Mouse (Mus musculus) kidney, postnatal 0 days (tissue): ENCODE data around the gene Prm1. TPM values are rescaled to one million over a fixed set of nuclear protein-coding genes. Genes with fewer than 3 reads are reported as not detected.
"Not testable (repeated sequence)": the region's sequence is repeated elsewhere in the genome, so short reads cannot be mapped to it uniquely, and the experiment has no call there.

Experiments
- ATAC-seq: fragments of 200-750 bp; cut with Nextera tagmentation; replicated peaks from 2 replicates; pipeline ENCODE4 v1.8.0; 2017; ENCODE audit warnings: low read depth, moderate number of reproducible peaks, moderate TSS enrichment, moderate library complexity; ENCODE audit not compliant: low FRiP score
- DNase-seq: peaks from one replicate; pipeline ENCODE4 v3.0.0-alpha.2; 2016; ENCODE audit warnings: low spot score
- H3K27ac ChIP-seq: fragments of 300-500 bp; sonication (generic); 2 replicates; pipeline ENCODE4 v1.5.1; 2014; ENCODE audit warnings: mild to moderate bottlenecking
- H3K27me3 ChIP-seq: fragments of 300-500 bp; sonication (generic); 2 replicates; pipeline ENCODE4 v1.6.1; 2014; ENCODE audit warnings: low read length, mixed read lengths; ENCODE audit not compliant: insufficient read depth
- H3K36me3 ChIP-seq: fragments of 300-500 bp; sonication (generic); 2 replicates; pipeline ENCODE4 v1.6.1; 2014; ENCODE audit warnings: low read length, mixed read lengths; ENCODE audit not compliant: insufficient read depth
- H3K4me1 ChIP-seq: fragments of 300-500 bp; sonication (generic); replicated peaks from 2 replicates; pipeline ENCODE4 v1.6.1; 2014; ENCODE audit warnings: antibody characterized with exemption, low read length, mixed read lengths; ENCODE audit not compliant: insufficient read depth
- H3K4me2 ChIP-seq: fragments of 300-500 bp; sonication (generic); 2 replicates; pipeline ENCODE4 v1.6.1; 2014; ENCODE audit warnings: mild to moderate bottlenecking, low read length, moderate library complexity, mixed read lengths
- H3K4me3 ChIP-seq: fragments of 300-500 bp; sonication (generic); replicated peaks from 2 replicates; pipeline ENCODE4 v1.5.1; 2014; ENCODE audit warnings: low read depth, low read length
- H3K9ac ChIP-seq: fragments of 300-500 bp; sonication (generic); 2 replicates; pipeline ENCODE4 v1.6.1; 2014; ENCODE audit warnings: low read depth, low read length
- H3K9me3 ChIP-seq: fragments of 300-500 bp; sonication (generic); replicated peaks from 2 replicates; pipeline ENCODE4 v1.6.1; 2016; ENCODE audit warnings: low read length, inconsistent platforms, mixed read lengths
- CTCF ChIP-seq: IDR thresholded peaks from 2 replicates; pipeline ENCODE4 v1.5.1; 2016; ENCODE audit warnings: antibody characterized with exemption, low read depth, mild to moderate bottlenecking, moderate library complexity
- WGBS: fragments of 180-500 bp; shearing (Covaris S2); extraction: QIAGEN DNeasy Blood & Tissue Kit; methylation state at CpG from one replicate; pipeline ENCODE4 v1.1.7; 2014; 5-methylcytosine and 5-hydroxymethylcytosine counted together
- polyA plus RNA-seq: library from polyadenylated mRNA; unstranded; fragments of >200 nt; fragmentation: Nextera tagmentation; extraction: Ambion mirVana; gene quantifications from 2 replicates; pipeline ENCODE4 v1.2.1, GENCODE M21; 2015

Gene Prm1
- polyA plus RNA-seq: not detected in 2 replicates

GRCm38 (mm10) chr16:10805789-10806527, at the start of gene Prm1:
Gene Prm1, minus strand, starts transcription at chr16:10805839.
- Histone ChIP-seq H3K4me3 (no peak within 1 kb of the TSS), H3K27ac (no peak within 1 kb of the TSS), H3K36me3 (no peaks in the 10 kb centered on the region), H3K4me1 (no peaks in the 10 kb centered on the region), H3K9me3 (no peaks in the 10 kb centered on the region), H3K9ac (no peak within 1 kb of the TSS), H3K27me3 (no peaks in the 10 kb centered on the region), H3K4me2 (no peak within 1 kb of the TSS)
- ATAC-seq: no peak
- no peak for TF ChIP-seq CTCF
- 67% methylated on average over 10 of the region's 10 CpGs for WGBS
- DNase-seq: no peak

GRCm38 (mm10) chr16:10852216-10852615, 46.6 kb upstream of the Prm1 start:
- H3K36me3 ChIP-seq, H3K4me1 ChIP-seq, ATAC-seq, H3K4me2 ChIP-seq, DNase-seq, H3K9ac ChIP-seq, H3K27ac ChIP-seq, H3K4me3 ChIP-seq, H3K9me3 ChIP-seq, H3K27me3 ChIP-seq: not testable (repeated sequence)
- WGBS: 86% methylated on average over 10 of the region's 10 CpGs

- Histone ChIP-seq H3K27ac (no peak overlapping the region), H3K4me3 (no peak overlapping the region)
- TF ChIP-seq CTCF: no peak
Measured at GRCm38 (mm10) chr16:10850905-10851304, 45.3 kb upstream of the Prm1 start.

GRCm38 (mm10) chr16:10849965-10850861, 44.6 kb upstream of the Prm1 start:
- no peak for DNase-seq
- no peak for ATAC-seq

More at GRCm38 (mm10) chr16:10850905-10851304, 45.3 kb upstream of the Prm1 start:
- Histone ChIP-seq H3K4me2 (no peak overlapping the region), H3K4me1 (no peaks in the 10 kb centered on the region), H3K9ac (no peak overlapping the region), H3K27me3 (no peaks in the 10 kb centered on the region), H3K36me3 (no peaks in the 10 kb centered on the region), H3K9me3 (no peaks in the 10 kb centered on the region)
- DNase-seq (no peak), ATAC-seq (no peak)
- 73% methylated on average over 4 of the region's 4 CpGs for WGBS

GRCm38 (mm10) chr16:10846503-10846902, 40.9 kb upstream of the Prm1 start:
- Histone ChIP-seq H3K27ac (no peak overlapping the region), H3K4me3 (no peak overlapping the region), H3K36me3 (no peaks in the 10 kb centered on the region), H3K4me2 (no peak overlapping the region), H3K9ac (no peak overlapping the region), H3K9me3 (no peaks in the 10 kb centered on the region), H3K4me1 (0 out of 2 replicates have a peak, but pooled peaks cover 10% of the 10 kb centered on the region), H3K27me3 (no peaks in the 10 kb centered on the region)
- WGBS: 61% methylated on average over 4 of the region's 4 CpGs
- peak; percentile 84 for TF ChIP-seq CTCF
- ATAC-seq (peak; percentile 80), DNase-seq (peak; percentile 87)

More at GRCm38 (mm10) chr16:10849965-10850861, 44.6 kb upstream of the Prm1 start:
- Histone ChIP-seq H3K36me3 (no peaks in the 10 kb centered on the region), H3K27me3 (no peaks in the 10 kb centered on the region), H3K27ac (no peak overlapping the region), H3K4me1 (no peaks in the 10 kb centered on the region), H3K9ac (no peak overlapping the region), H3K4me3 (no peak overlapping the region), H3K9me3 (no peaks in the 10 kb centered on the region), H3K4me2 (no peak overlapping the region)
- WGBS: 55% methylated on average over 12 of the region's 12 CpGs
- TF ChIP-seq CTCF: no peak

DNA sequence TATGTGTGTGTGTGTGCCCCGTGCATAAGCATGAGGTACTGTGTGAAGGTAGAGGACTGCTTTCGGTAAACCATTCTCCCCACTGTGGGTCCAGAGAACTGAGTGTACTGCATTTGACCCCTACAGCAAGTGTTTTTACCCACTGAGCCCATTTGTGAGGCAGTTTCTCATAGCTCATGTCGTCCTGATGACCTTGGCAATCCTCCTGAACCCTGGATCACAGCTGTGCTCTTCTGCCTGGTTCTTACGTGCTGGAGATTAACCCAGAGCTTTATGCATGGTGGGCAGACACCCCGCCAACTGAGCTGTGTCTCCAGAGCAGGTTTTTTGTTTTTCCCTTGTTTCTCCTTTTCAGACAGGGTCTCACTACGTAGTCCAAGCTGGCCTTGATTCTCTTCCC, 40.3 kb upstream of the Prm1 start:
- Histone ChIP-seq H3K27me3 (no peaks in the 10 kb centered on the region), H3K9me3 (no peaks in the 10 kb centered on the region), H3K4me1 (0 out of 2 replicates have a peak, but pooled peaks cover 10% of the 10 kb centered on the region), H3K4me2 (no peak overlapping the region), H3K9ac (no peak overlapping the region), H3K36me3 (no peaks in the 10 kb centered on the region), H3K4me3 (no peak overlapping the region), H3K27ac (no peak overlapping the region)
- TF ChIP-seq CTCF: no peak
- WGBS: 77% methylated on average over 6 of the region's 6 CpGs
- ATAC-seq (no peak), DNase-seq (no peak)
